Mouse (Mus musculus): ENCODE measurements around the gene Mmgt2. TPM values are rescaled to one million over a fixed set of nuclear protein-coding genes. Genes with fewer than 3 reads are reported as not detected.

Mmgt2 gene
- polyA plus RNA-seq, 1 experiment from 2014 or later: 73.1 TPM

GRCm38 (mm10) chr11:62679954-62680353 is 31.5 kb downstream of the Mmgt2 start:
- H3K36me3 ChIP-seq (ENCODE audit: insufficient read depth, low read length): no peaks in the 10 kb centered on the region
- H3K9ac ChIP-seq (ENCODE audit: low read depth, low read length): no peak overlapping the region
- H3K9me3 ChIP-seq (replicated peaks; ENCODE audit: low read length): no peaks in the 10 kb centered on the region
- H3K4me1 ChIP-seq (replicated peaks; ENCODE audit: insufficient read depth, low read length): no peaks in the 10 kb centered on the region
- TF ChIP-seq CTCF (IDR thresholded peaks at IDR 0.05; ENCODE audit: low read depth): no peak
- H3K27ac ChIP-seq: no peak overlapping the region
- 68% methylated on average over 4 of the region's 4 CpGs for WGBS
- ATAC-seq (replicated peaks; ENCODE audit: low FRiP score, low read depth) (no peak), DNase-seq (ENCODE audit: low spot score) (no peak)
- H3K27me3 ChIP-seq (ENCODE audit: insufficient read depth, low read length): no peaks in the 10 kb centered on the region
- H3K4me3 ChIP-seq (replicated peaks; ENCODE audit: low read depth, low read length): no peak overlapping the region
- H3K4me2 ChIP-seq (ENCODE audit: low read length): no peak overlapping the region

DNA sequence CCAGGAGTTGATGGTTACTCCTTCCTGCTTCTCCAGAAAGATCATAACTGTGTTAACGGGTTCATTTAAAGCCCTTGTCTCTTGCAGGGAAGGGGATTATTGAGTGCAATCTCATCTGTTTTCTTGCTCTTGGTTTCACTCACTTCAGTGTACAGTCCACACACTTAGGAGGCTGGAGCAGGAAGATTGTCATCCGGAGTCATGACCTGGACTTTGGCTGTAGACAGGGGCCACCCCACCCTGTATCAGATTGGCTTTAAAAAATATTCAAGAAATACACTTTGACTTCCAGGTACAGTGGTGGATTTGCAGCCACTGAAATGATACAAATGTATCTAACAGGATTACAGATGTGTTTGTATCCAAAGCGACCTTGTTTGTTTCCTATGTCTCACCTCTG is 43.1 kb downstream of the Mmgt2 start:
- Histone ChIP-seq H3K4me1 (replicated peaks; ENCODE audit: insufficient read depth, low read length) (no peaks in the 10 kb centered on the region), H3K9me3 (replicated peaks; ENCODE audit: low read length) (no peaks in the 10 kb centered on the region), H3K9ac (ENCODE audit: low read depth, low read length) (no peak overlapping the region), H3K27me3 (ENCODE audit: insufficient read depth, low read length) (no peaks in the 10 kb centered on the region), H3K4me2 (ENCODE audit: low read length) (no peak overlapping the region), H3K27ac (no peak overlapping the region), H3K4me3 (replicated peaks; ENCODE audit: low read depth, low read length) (no peak overlapping the region), H3K36me3 (ENCODE audit: insufficient read depth, low read length) (no peaks in the 10 kb centered on the region)
- DNase-seq (ENCODE audit: low spot score) (no peak), ATAC-seq (replicated peaks; ENCODE audit: low FRiP score, low read depth) (no peak)
- no peak for TF ChIP-seq CTCF (IDR thresholded peaks at IDR 0.05; ENCODE audit: low read depth)
- 87% methylated on average over 3 of the region's 3 CpGs for WGBS

DNA sequence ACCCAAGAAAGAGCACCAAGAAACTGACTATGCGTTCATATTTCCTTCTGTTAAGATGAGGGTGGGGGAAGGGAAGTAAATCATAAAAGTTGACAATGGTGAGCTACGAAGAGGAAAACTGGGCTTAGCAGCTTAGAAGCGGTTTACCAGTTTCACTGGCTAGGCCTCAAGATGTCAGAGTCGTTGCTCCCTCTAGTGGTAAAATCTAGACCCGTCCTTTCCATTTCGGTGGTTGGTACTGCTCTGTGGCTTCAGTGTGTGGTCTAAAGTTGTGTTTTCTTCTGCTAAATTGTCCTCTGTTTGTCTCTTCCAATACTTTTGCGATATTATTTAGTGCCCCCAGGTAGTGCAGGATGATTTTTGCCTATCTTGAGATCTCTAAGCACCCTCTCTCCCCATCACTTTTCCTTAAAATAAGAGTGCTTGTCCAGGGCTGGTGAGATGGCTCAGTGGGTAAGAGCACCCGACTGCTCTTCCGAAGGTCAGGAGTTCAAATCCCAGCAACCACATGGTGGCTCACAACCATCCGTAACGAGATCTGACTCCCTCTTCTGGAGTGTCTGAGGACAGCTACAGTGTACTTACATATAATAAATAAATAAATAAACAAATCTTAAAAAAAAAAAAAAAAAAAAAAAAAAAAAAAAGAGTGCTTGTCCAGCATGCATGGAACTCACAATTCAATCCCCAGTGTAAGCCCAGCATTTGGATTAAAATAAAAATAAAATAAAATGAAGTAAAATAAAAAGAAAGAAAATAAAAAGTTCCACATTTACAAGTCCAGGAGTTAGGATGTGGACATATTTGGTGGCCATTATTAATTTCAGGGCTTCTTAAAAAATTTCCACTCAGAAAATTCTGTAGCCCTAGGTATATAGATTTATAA is 45.1 kb downstream of the Mmgt2 start:
- ATAC-seq (replicated peaks; ENCODE audit: low FRiP score, low read depth) (peak; percentile 75), DNase-seq (ENCODE audit: low spot score) (peak; percentile 92)
- no peak overlapping the region for H3K9ac ChIP-seq (ENCODE audit: low read depth, low read length)
- no peaks in the 10 kb centered on the region for H3K36me3 ChIP-seq (ENCODE audit: insufficient read depth, low read length)
- H3K27ac ChIP-seq: no peak overlapping the region
- TF ChIP-seq CTCF (IDR thresholded peaks at IDR 0.05; ENCODE audit: low read depth): peak; percentile 89
- no peaks in the 10 kb centered on the region for H3K27me3 ChIP-seq (ENCODE audit: insufficient read depth, low read length)
- H3K4me3 ChIP-seq (replicated peaks; ENCODE audit: low read depth, low read length): no peak overlapping the region
- no peaks in the 10 kb centered on the region for H3K9me3 ChIP-seq (replicated peaks; ENCODE audit: low read length)
- no peak overlapping the region for H3K4me2 ChIP-seq (ENCODE audit: low read length)
- WGBS: 21% methylated on average over 9 of the region's 11 CpGs
- no peaks in the 10 kb centered on the region for H3K4me1 ChIP-seq (replicated peaks; ENCODE audit: insufficient read depth, low read length)

- no peak for TF ChIP-seq CTCF (IDR thresholded peaks at IDR 0.05; ENCODE audit: low read depth)
- H3K27me3 ChIP-seq (ENCODE audit: insufficient read depth, low read length): no peaks in the 10 kb centered on the region
- no peak for ATAC-seq (replicated peaks; ENCODE audit: low FRiP score, low read depth)
These were observed 46.7 kb downstream of the Mmgt2 start for GRCm38 (mm10) chr11:62695126-62695525.

DNA sequence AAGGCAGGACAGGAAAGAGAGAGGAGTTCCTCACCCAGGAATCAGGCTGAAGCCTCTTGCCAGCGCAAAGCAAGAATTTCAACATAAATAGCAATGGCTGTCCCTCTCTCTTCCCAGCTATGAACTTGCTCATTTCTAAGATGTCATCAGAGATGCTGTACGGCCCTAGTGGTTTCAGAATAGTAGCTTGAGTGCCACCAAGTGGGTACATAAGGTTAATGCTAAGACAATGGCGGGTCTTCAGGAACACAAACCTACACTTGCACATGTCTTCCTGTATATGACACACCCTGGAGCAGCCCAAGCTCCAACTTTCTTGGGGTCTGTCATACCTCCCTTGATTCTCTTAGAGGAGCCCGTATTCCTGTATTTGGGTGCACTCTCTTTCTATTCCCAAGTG is 51.3 kb downstream of the Mmgt2 start:
- DNase-seq (ENCODE audit: low spot score) (peak; percentile 14), ATAC-seq (replicated peaks; ENCODE audit: low FRiP score, low read depth) (no peak)
- no peak overlapping the region for H3K27ac ChIP-seq
- no peaks in the 10 kb centered on the region for H3K9me3 ChIP-seq (replicated peaks; ENCODE audit: low read length)
- H3K27me3 ChIP-seq (ENCODE audit: insufficient read depth, low read length): no peaks in the 10 kb centered on the region
- no peak overlapping the region for H3K4me2 ChIP-seq (ENCODE audit: low read length)
- no peak overlapping the region for H3K4me3 ChIP-seq (replicated peaks; ENCODE audit: low read depth, low read length)
- peak; percentile 32; the same call in 1 of the 2 replicates for TF ChIP-seq CTCF (IDR thresholded peaks at IDR 0.05; ENCODE audit: low read depth)
- H3K9ac ChIP-seq (ENCODE audit: low read depth, low read length): no peak overlapping the region
- H3K36me3 ChIP-seq (ENCODE audit: insufficient read depth, low read length): no peaks in the 10 kb centered on the region
- no peaks in the 10 kb centered on the region for H3K4me1 ChIP-seq (replicated peaks; ENCODE audit: insufficient read depth, low read length)
- WGBS: 69% methylated on average over 4 of the region's 4 CpGs

More at GRCm38 (mm10) chr11:62695126-62695525, 46.7 kb downstream of the Mmgt2 start:
- Histone ChIP-seq H3K36me3 (ENCODE audit: insufficient read depth, low read length) (no peaks in the 10 kb centered on the region), H3K4me1 (replicated peaks; ENCODE audit: insufficient read depth, low read length) (no peaks in the 10 kb centered on the region), H3K27ac (no peak overlapping the region), H3K9me3 (replicated peaks; ENCODE audit: low read length) (no peaks in the 10 kb centered on the region), H3K9ac (ENCODE audit: low read depth, low read length) (no peak overlapping the region), H3K4me2 (ENCODE audit: low read length) (no peak overlapping the region), H3K4me3 (replicated peaks; ENCODE audit: low read depth, low read length) (no peak overlapping the region)
- DNase-seq (ENCODE audit: low spot score): no peak
- 91% methylated on average over 8 of the region's 8 CpGs for WGBS

DNA sequence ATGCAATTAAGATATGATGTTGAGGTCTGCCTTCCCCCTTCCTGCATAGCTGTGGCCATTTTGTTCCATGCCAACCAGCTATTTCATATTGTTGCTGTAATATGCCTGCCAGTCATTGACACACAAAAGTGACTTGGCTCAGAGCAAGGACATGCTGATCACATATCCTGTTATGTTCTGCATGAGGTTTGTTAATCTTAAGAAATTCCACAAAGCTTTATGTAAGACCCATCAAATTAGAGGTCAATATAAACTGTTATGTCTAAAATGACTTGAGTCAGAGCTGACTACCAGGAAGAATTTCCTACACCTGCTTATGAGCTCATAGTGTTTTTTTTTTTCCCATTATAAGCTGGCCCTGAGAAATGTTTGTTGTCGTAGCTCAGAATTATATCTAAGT is 52.8 kb downstream of the Mmgt2 start:
- Histone ChIP-seq H3K9me3 (replicated peaks; ENCODE audit: low read length) (no peaks in the 10 kb centered on the region), H3K9ac (ENCODE audit: low read depth, low read length) (no peak overlapping the region), H3K36me3 (ENCODE audit: insufficient read depth, low read length) (no peaks in the 10 kb centered on the region), H3K27me3 (ENCODE audit: insufficient read depth, low read length) (no peaks in the 10 kb centered on the region), H3K4me1 (replicated peaks; ENCODE audit: insufficient read depth, low read length) (no peaks in the 10 kb centered on the region), H3K4me2 (ENCODE audit: low read length) (no peak overlapping the region), H3K4me3 (replicated peaks; ENCODE audit: low read depth, low read length) (no peak overlapping the region), H3K27ac (no peak overlapping the region)
- no peak for TF ChIP-seq CTCF (IDR thresholded peaks at IDR 0.05; ENCODE audit: low read depth)
- WGBS: 87% methylated on average over 1 of the region's 1 CpGs
- ATAC-seq (replicated peaks; ENCODE audit: low FRiP score, low read depth) (no peak), DNase-seq (ENCODE audit: low spot score) (no peak)
